Mouse (Mus musculus): ENCODE measurements around the gene Tmem143.
"Not testable (repeated sequence)": the region's sequence is repeated elsewhere in the genome, so short reads cannot be mapped to it uniquely, and the experiment has no call there.

GRCm38 (mm10) chr7:45878278-45878677, 18.5 kb upstream of the Tmem143 start, which contains the start of gene Grin2d:
- TF ChIP-seq CTCF (IDR thresholded peaks at IDR 0.05; ENCODE audit: low read depth); EP300 (optimal IDR thresholded peaks at IDR 0.05): not testable (repeated sequence)

All from stomach, postnatal 0 days (tissue).